Mouse (Mus musculus) cerebellum, postnatal 25 days (tissue): ENCODE results near the gene Itprid1.

Experiments used
- DNase-seq, 2 experiments: peaks; one replicate each; pipeline ENCODE4 v3.0.0; 2021; ENCODE audit warnings: mixed read lengths in 2 of 2

Gene Itprid1

GRCm38 (mm10) chr6:55836650-55837320 is at the start of gene Itprid1:
TSS of gene Itprid1 (plus strand) at chr6:55836895.
- no peak for DNase-seq

GRCm38 (mm10) chr6:55789557-55789956 is 47.1 kb upstream of the Itprid1 start:
- no peak for DNase-seq

- DNase-seq: no peak
Measured at GRCm38 (mm10) chr6:55791852-55792496, 44.7 kb upstream of the Itprid1 start.

- no peak for DNase-seq
Measured at GRCm38 (mm10) chr6:55792536-55792935, 44.2 kb upstream of the Itprid1 start.

GRCm38 (mm10) chr6:55802686-55803085 is 34.0 kb upstream of the Itprid1 start:
- no peak for DNase-seq

- DNase-seq: no peak
Measured at GRCm38 (mm10) chr6:55803357-55803756, 33.3 kb upstream of the Itprid1 start.

- DNase-seq: peak; percentile 51 to 65
Measured at GRCm38 (mm10) chr6:55803991-55804680, 32.6 kb upstream of the Itprid1 start.

GRCm38 (mm10) chr6:55804681-55805000 is 32.1 kb upstream of the Itprid1 start:
- no peak for DNase-seq

- no peak for DNase-seq
Measured at GRCm38 (mm10) chr6:55805291-55806137, 31.2 kb upstream of the Itprid1 start.

GRCm38 (mm10) chr6:55806537-55806936 is 30.2 kb upstream of the Itprid1 start:
- DNase-seq: no peak

- DNase-seq: no peak
Measured at GRCm38 (mm10) chr6:55808692-55809091, 28.0 kb upstream of the Itprid1 start.

- no peak for DNase-seq
Measured at GRCm38 (mm10) chr6:55811153-55811552, 25.5 kb upstream of the Itprid1 start.

- DNase-seq: no peak
Measured at GRCm38 (mm10) chr6:55812353-55812752, 24.3 kb upstream of the Itprid1 start.

- DNase-seq: no peak
Measured at GRCm38 (mm10) chr6:55814184-55814926, 22.3 kb upstream of the Itprid1 start.

GRCm38 (mm10) chr6:55816911-55817310 is 19.8 kb upstream of the Itprid1 start:
- DNase-seq: no peak

GRCm38 (mm10) chr6:55829722-55830121 is 7.0 kb upstream of the Itprid1 start:
- DNase-seq: no peak

- DNase-seq: no peak
Measured at GRCm38 (mm10) chr6:55852589-55852988, 15.9 kb downstream of the Itprid1 start.

- no peak for DNase-seq
Measured at GRCm38 (mm10) chr6:55856085-55856484, 19.4 kb downstream of the Itprid1 start.

- DNase-seq: no peak
Measured at GRCm38 (mm10) chr6:55865206-55865605, 28.5 kb downstream of the Itprid1 start.

GRCm38 (mm10) chr6:55879356-55879960 is 42.8 kb downstream of the Itprid1 start:
- DNase-seq: peak in 1 of 2 experiments; percentile 37

GRCm38 (mm10) chr6:55880886-55881285 is 44.2 kb downstream of the Itprid1 start:
- peak; percentile 5 to 6 for DNase-seq

- DNase-seq: no peak
Measured at GRCm38 (mm10) chr6:55887598-55887997, 50.9 kb downstream of the Itprid1 start.
